Mouse (Mus musculus): Measurements from ENCODE around the gene Lrp10.

GRCm38 (mm10) chr14:54480673-54481072 is 16.7 kb downstream of the Lrp10 start:
- TF ChIP-seq CHD2 (IDR thresholded peaks at IDR 0.05; ENCODE audit: low read depth, low read length) (no peak), MAFK (IDR thresholded peaks at IDR 0.05; ENCODE audit: insufficient read depth, low read depth, low read length) (no peak), ZNF384 (IDR thresholded peaks at IDR 0.05; ENCODE audit: low read depth, low read length) (no peak)

All from ES-E14 (cell line).